Mouse (Mus musculus): ENCODE data around the gene Grasp.

Grasp gene

GRCm38 (mm10) chr15:101224006-101224906 lies at the start of gene Grasp:
Gene Grasp (plus strand): TSS chr15:101224188.
- peak; percentile 86 to 90 for DNase-seq

- DNase-seq: peak; percentile 58 to 73
These were observed 49.5 kb upstream of the Grasp start for GRCm38 (mm10) chr15:101174294-101175130.

GRCm38 (mm10) chr15:101175131-101175460 lies 48.9 kb upstream of the Grasp start:
- no peak for DNase-seq

GRCm38 (mm10) chr15:101175613-101176283 lies 48.2 kb upstream of the Grasp start:
- DNase-seq: peak; percentile 56 to 57

GRCm38 (mm10) chr15:101176284-101176680 lies 47.7 kb upstream of the Grasp start:
- no peak for DNase-seq

GRCm38 (mm10) chr15:101176795-101177691 lies 46.9 kb upstream of the Grasp start:
- peak in 1 of 2 experiments; percentile 47 for DNase-seq

- no peak for DNase-seq
These were observed 43.5 kb upstream of the Grasp start for GRCm38 (mm10) chr15:101180363-101181105.

- no peak for DNase-seq
These were observed 42.9 kb upstream of the Grasp start for GRCm38 (mm10) chr15:101181106-101181466.

- no peak for DNase-seq
These were observed 42.5 kb upstream of the Grasp start for GRCm38 (mm10) chr15:101181500-101181899.

- no peak for DNase-seq
These were observed 41.3 kb upstream of the Grasp start for GRCm38 (mm10) chr15:101182676-101183075.

GRCm38 (mm10) chr15:101184300-101184699 lies 39.7 kb upstream of the Grasp start:
- no peak for DNase-seq

- DNase-seq: no peak
These were observed 38.4 kb upstream of the Grasp start for GRCm38 (mm10) chr15:101185549-101185948.

- no peak for DNase-seq
These were observed 36.1 kb upstream of the Grasp start for GRCm38 (mm10) chr15:101187907-101188306.

GRCm38 (mm10) chr15:101189981-101190761 lies 33.8 kb upstream of the Grasp start:
- no peak for DNase-seq

GRCm38 (mm10) chr15:101190762-101191150 lies 33.2 kb upstream of the Grasp start:
- no peak for DNase-seq

- DNase-seq: no peak
These were observed 32.3 kb upstream of the Grasp start for GRCm38 (mm10) chr15:101191459-101192259.

GRCm38 (mm10) chr15:101192260-101192640 lies 31.7 kb upstream of the Grasp start:
- DNase-seq: no peak

GRCm38 (mm10) chr15:101192651-101193050 lies 31.3 kb upstream of the Grasp start:
- DNase-seq: no peak

GRCm38 (mm10) chr15:101193971-101194370 lies 30.0 kb upstream of the Grasp start:
- no peak for DNase-seq
